Mouse (Mus musculus): ENCODE results near the gene Clec9a. TPM values are rescaled to one million over a fixed set of nuclear protein-coding genes. Genes with fewer than 3 reads are reported as not detected.

The Clec9a gene
- polyA plus RNA-seq, 1 experiment, result 0.47 TPM

- Histone ChIP-seq H3K27ac (ENCODE audit: insufficient read depth, low read depth, low read length) (no peak overlapping the region), H3K27me3 (ENCODE audit: control insufficient read depth, insufficient read depth, low read length) (no peaks in the 10 kb centered on the region), H3K4me3 (ENCODE audit: low read depth, low read length) (no peak overlapping the region), H3K4me1 (ENCODE audit: control insufficient read depth, insufficient read depth, insufficient read length, low read length) (0 out of 2 replicates have a peak, but pooled peaks cover 2% of the 10 kb centered on the region), H3K36me3 (ENCODE audit: control insufficient read depth, insufficient read depth, low read length) (no peaks in the 10 kb centered on the region)
- 19% methylated on average over 1 of the region's 1 CpGs for WGBS
- TF ChIP-seq CTCF (IDR thresholded peaks at IDR 0.05; ENCODE audit: extremely low read depth, insufficient read length, insufficient replicate concordance, low read depth, low read length), result no peak
- TF ChIP-seq POLR2A (IDR thresholded peaks at IDR 0.05; ENCODE audit: low read depth, low read length), result no peak
Measured at GRCm38 (mm10) chr6:129381736-129382135, 26.9 kb upstream of the Clec9a start.

- H3K4me1 ChIP-seq (ENCODE audit: control insufficient read depth, insufficient read depth, insufficient read length, low read length), result 0 out of 2 replicates have a peak, but pooled peaks cover 2% of the 10 kb centered on the region
- WGBS, result 17% methylated on average over 3 of the region's 3 CpGs
- H3K27me3 ChIP-seq (ENCODE audit: control insufficient read depth, insufficient read depth, low read length), result no peaks in the 10 kb centered on the region
- no peaks in the 10 kb centered on the region for H3K36me3 ChIP-seq (ENCODE audit: control insufficient read depth, insufficient read depth, low read length)
- no peak overlapping the region for H3K27ac ChIP-seq (ENCODE audit: insufficient read depth, low read depth, low read length)
- no peak overlapping the region for H3K4me3 ChIP-seq (ENCODE audit: low read depth, low read length)
- TF ChIP-seq CTCF (IDR thresholded peaks at IDR 0.05; ENCODE audit: extremely low read depth, insufficient read length, insufficient replicate concordance, low read depth, low read length), result no peak
- no peak for TF ChIP-seq POLR2A (IDR thresholded peaks at IDR 0.05; ENCODE audit: low read depth, low read length)
Measured at GRCm38 (mm10) chr6:129383466-129383865, 25.2 kb upstream of the Clec9a start.

- Histone ChIP-seq H3K4me1 (ENCODE audit: control insufficient read depth, insufficient read depth, insufficient read length, low read length) (0 out of 2 replicates have a peak, but pooled peaks cover 2% of the 10 kb centered on the region), H3K27ac (ENCODE audit: insufficient read depth, low read depth, low read length) (no peak overlapping the region), H3K36me3 (ENCODE audit: control insufficient read depth, insufficient read depth, low read length) (no peaks in the 10 kb centered on the region), H3K27me3 (ENCODE audit: control insufficient read depth, insufficient read depth, low read length) (no peaks in the 10 kb centered on the region), H3K4me3 (ENCODE audit: low read depth, low read length) (no peak overlapping the region)
- 90% methylated on average over 4 of the region's 4 CpGs for WGBS
- TF ChIP-seq CTCF (IDR thresholded peaks at IDR 0.05; ENCODE audit: extremely low read depth, insufficient read length, insufficient replicate concordance, low read depth, low read length) (no peak), POLR2A (IDR thresholded peaks at IDR 0.05; ENCODE audit: low read depth, low read length) (no peak)
Measured at GRCm38 (mm10) chr6:129385000-129385399, 23.7 kb upstream of the Clec9a start.

GRCm38 (mm10) chr6:129385774-129386173 is 22.9 kb upstream of the Clec9a start, which contains the start of gene Clec12b:
TSS of gene Clec12b (minus strand) at chr6:129385874.
- 0 out of 2 replicates have a peak, but pooled peaks cover 2% of the 10 kb centered on the region for H3K4me1 ChIP-seq (ENCODE audit: control insufficient read depth, insufficient read depth, insufficient read length, low read length)
- 76% methylated on average over 2 of the region's 2 CpGs for WGBS
- TF ChIP-seq CTCF (IDR thresholded peaks at IDR 0.05; ENCODE audit: extremely low read depth, insufficient read length, insufficient replicate concordance, low read depth, low read length) (no peak), POLR2A (IDR thresholded peaks at IDR 0.05; ENCODE audit: low read depth, low read length) (no peak)
- H3K36me3 ChIP-seq (ENCODE audit: control insufficient read depth, insufficient read depth, low read length), result no peaks in the 10 kb centered on the region
- H3K4me3 ChIP-seq (ENCODE audit: low read depth, low read length), result no peak within 1 kb of the TSS
- H3K27me3 ChIP-seq (ENCODE audit: control insufficient read depth, insufficient read depth, low read length), result no peaks in the 10 kb centered on the region
- H3K27ac ChIP-seq (ENCODE audit: insufficient read depth, low read depth, low read length), result no peak within 1 kb of the TSS

- no peaks in the 10 kb centered on the region for H3K4me1 ChIP-seq (ENCODE audit: control insufficient read depth, insufficient read depth, insufficient read length, low read length)
- no peak overlapping the region for H3K27ac ChIP-seq (ENCODE audit: insufficient read depth, low read depth, low read length)
- H3K36me3 ChIP-seq (ENCODE audit: control insufficient read depth, insufficient read depth, low read length), result no peaks in the 10 kb centered on the region
- TF ChIP-seq CTCF (IDR thresholded peaks at IDR 0.05; ENCODE audit: extremely low read depth, insufficient read length, insufficient replicate concordance, low read depth, low read length), result 0 out of 2 replicates have a peak, but pooled peaks have one; percentile 6
- TF ChIP-seq POLR2A (IDR thresholded peaks at IDR 0.05; ENCODE audit: low read depth, low read length), result no peak
- no peak overlapping the region for H3K4me3 ChIP-seq (ENCODE audit: low read depth, low read length)
- WGBS, result 11% methylated on average over 2 of the region's 2 CpGs
- no peaks in the 10 kb centered on the region for H3K27me3 ChIP-seq (ENCODE audit: control insufficient read depth, insufficient read depth, low read length)
Measured at GRCm38 (mm10) chr6:129393087-129393720, 15.5 kb upstream of the Clec9a start.

- Histone ChIP-seq H3K27ac (ENCODE audit: insufficient read depth, low read depth, low read length) (no peak overlapping the region), H3K4me1 (ENCODE audit: control insufficient read depth, insufficient read depth, insufficient read length, low read length) (no peaks in the 10 kb centered on the region), H3K4me3 (ENCODE audit: low read depth, low read length) (no peak overlapping the region), H3K36me3 (ENCODE audit: control insufficient read depth, insufficient read depth, low read length) (no peaks in the 10 kb centered on the region), H3K27me3 (ENCODE audit: control insufficient read depth, insufficient read depth, low read length) (no peaks in the 10 kb centered on the region)
- WGBS, result 69% methylated on average over 6 of the region's 6 CpGs
- TF ChIP-seq POLR2A (IDR thresholded peaks at IDR 0.05; ENCODE audit: low read depth, low read length) (no peak), CTCF (IDR thresholded peaks at IDR 0.05; ENCODE audit: extremely low read depth, insufficient read length, insufficient replicate concordance, low read depth, low read length) (no peak)
Measured at GRCm38 (mm10) chr6:129393732-129394131, 14.9 kb upstream of the Clec9a start.

- H3K4me3 ChIP-seq (ENCODE audit: low read depth, low read length), result no peak within 1 kb of the TSS
- TF ChIP-seq CTCF (IDR thresholded peaks at IDR 0.05; ENCODE audit: extremely low read depth, insufficient read length, insufficient replicate concordance, low read depth, low read length) (no peak), POLR2A (IDR thresholded peaks at IDR 0.05; ENCODE audit: low read depth, low read length) (no peak)
- H3K27me3 ChIP-seq (ENCODE audit: control insufficient read depth, insufficient read depth, low read length), result no peaks in the 10 kb centered on the region
- WGBS, result 51% methylated on average over 8 of the region's 8 CpGs
- H3K4me1 ChIP-seq (ENCODE audit: control insufficient read depth, insufficient read depth, insufficient read length, low read length), result no peaks in the 10 kb centered on the region
- no peaks in the 10 kb centered on the region for H3K36me3 ChIP-seq (ENCODE audit: control insufficient read depth, insufficient read depth, low read length)
- H3K27ac ChIP-seq (ENCODE audit: insufficient read depth, low read depth, low read length), result no peak within 1 kb of the TSS
Measured at GRCm38 (mm10) chr6:129396997-129397396, 11.7 kb upstream of the Clec9a start, which contains the start of gene Clec1b. TSS of gene Clec1b (plus strand) at chr6:129397297.

All from small intestine, adult 2 months (tissue).